Mouse (Mus musculus): ENCODE data around the gene Col18a1.

GRCm38 (mm10) chr10:77104327-77104726 is 62.0 kb downstream of the Col18a1 start:
- TF ChIP-seq ZNF384 (IDR thresholded peaks at IDR 0.05; ENCODE audit: low read depth, low read length) (no peak), HCFC1 (IDR thresholded peaks at IDR 0.05; ENCODE audit: borderline replicate concordance, insufficient read depth, low read length) (no peak), MAFK (IDR thresholded peaks at IDR 0.05; ENCODE audit: insufficient read depth, low read depth, low read length) (no peak), ZC3H11A (IDR thresholded peaks at IDR 0.05; ENCODE audit: borderline replicate concordance, low read depth, low read length) (no peak)

All from ES-E14 (cell line).